Mouse (Mus musculus) limb, embryonic 14.5 days (tissue): ENCODE results near the gene Dnajc14. TPM values are rescaled to one million over a fixed set of nuclear protein-coding genes. Genes with fewer than 3 reads are reported as not detected.

Experiments
- ATAC-seq: fragments of 200-750 bp; cut with Nextera tagmentation; 2 replicates; pipeline ENCODE4 v1.8.0; 2017; ENCODE audit warnings: low read depth, moderate number of reproducible peaks, moderate TSS enrichment; ENCODE audit not compliant: low FRiP score
- DNase-seq: peaks from one replicate; pipeline ENCODE4 v3.0.0-alpha.2; 2015; ENCODE audit warnings: low spot score
- H3K27ac ChIP-seq: fragments of 300-500 bp; sonication (generic); replicated peaks from 2 replicates; pipeline ENCODE4 v1.5.1; 2014; ENCODE audit warnings: low read depth, mild to moderate bottlenecking, low read length, moderate library complexity, mixed read lengths
- H3K27me3 ChIP-seq: fragments of 300-500 bp; sonication (generic); 2 replicates; pipeline ENCODE4 v1.6.1; 2014; ENCODE audit warnings: low read length, mixed read lengths; ENCODE audit not compliant: control insufficient read depth, insufficient read depth
- H3K36me3 ChIP-seq: fragments of 300-500 bp; sonication (generic); 2 replicates; pipeline ENCODE4 v1.6.1; 2014; ENCODE audit warnings: mild to moderate bottlenecking, low read length, moderate library complexity, mixed read lengths; ENCODE audit not compliant: control insufficient read depth, insufficient read depth
- H3K4me1 ChIP-seq: fragments of 300-500 bp; sonication (generic); 2 replicates; pipeline ENCODE4 v1.6.1; 2014; ENCODE audit warnings: antibody characterized with exemption, low read length, mixed read lengths; ENCODE audit not compliant: control insufficient read depth, insufficient read depth
- H3K4me2 ChIP-seq: fragments of 300-500 bp; sonication (generic); replicated peaks from 2 replicates; pipeline ENCODE4 v1.6.1; 2014; ENCODE audit warnings: low read depth, mild to moderate bottlenecking, low read length, moderate library complexity; ENCODE audit not compliant: severe bottlenecking
- H3K4me3 ChIP-seq: fragments of 300-500 bp; sonication (generic); replicated peaks from 2 replicates; pipeline ENCODE4 v1.5.1; 2014; ENCODE audit warnings: low read length
- H3K9ac ChIP-seq: fragments of 300-500 bp; sonication (generic); 2 replicates; pipeline ENCODE4 v1.6.1; 2014; ENCODE audit warnings: mild to moderate bottlenecking, low read depth, low read length, moderate library complexity; ENCODE audit not compliant: severe bottlenecking
- H3K9me3 ChIP-seq: fragments of 300-500 bp; sonication (generic); 2 replicates; pipeline ENCODE4 v1.6.1; 2016; ENCODE audit warnings: low read length; ENCODE audit not compliant: control insufficient read depth
- POLR2A ChIP-seq: fragments of 200-500 bp; IDR thresholded peaks from 2 replicates; pipeline ENCODE4 v1.8.0; 2012; ENCODE audit warnings: inconsistent platforms, mild to moderate bottlenecking, moderate library complexity, borderline replicate concordance; ENCODE audit not compliant: insufficient read depth, insufficient read length; ENCODE audit errors: extremely low read depth
- WGBS: fragments of 180-500 bp; shearing (Covaris S2); extraction: QIAGEN DNeasy Blood & Tissue Kit; methylation state at CpG from one replicate; pipeline ENCODE4 v1.1.7; 2014; 5-methylcytosine and 5-hydroxymethylcytosine counted together
- polyA plus RNA-seq, 2 experiments: library from polyadenylated mRNA; depleted of rRNA in 1 of 2; stranded (reverse) in 1 of 2; unstranded in 1 of 2; fragments of >200 nt; fragmentation: Nextera tagmentation in 1 of 2; extraction: Ambion mirVana in 1 of 2; gene quantifications; 2 replicates each; pipeline versions ENCODE4 v1.2.1 to v1.2.3; 2012 to 2014

The Dnajc14 gene
- polyA plus RNA-seq, 2 experiments, result 30.6 to 44.5 TPM

DNA sequence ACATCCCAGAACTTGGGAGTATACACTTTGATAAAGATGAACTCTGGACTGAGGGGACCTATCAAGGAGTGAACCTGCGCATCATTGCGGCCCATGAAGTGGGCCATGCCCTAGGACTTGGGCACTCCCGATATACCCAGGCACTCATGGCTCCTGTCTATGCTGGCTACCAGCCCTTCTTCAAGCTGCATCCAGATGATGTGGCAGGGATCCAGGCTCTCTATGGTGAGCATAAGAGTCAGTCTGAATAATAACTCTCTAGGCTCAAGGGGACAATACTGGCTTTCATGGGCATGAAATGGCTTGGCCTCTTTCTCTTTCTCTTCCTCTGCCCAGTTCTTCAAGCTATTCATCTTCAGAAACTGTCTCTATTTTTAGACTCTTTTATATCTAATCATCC, 8.3 kb upstream of the Dnajc14 start:
- Histone ChIP-seq H3K4me3 (no peak overlapping the region), H3K4me2 (no peak overlapping the region), H3K9ac (no peak overlapping the region), H3K4me1 (no peaks in the 10 kb centered on the region), H3K27ac (no peak overlapping the region), H3K27me3 (no peaks in the 10 kb centered on the region), H3K36me3 (peaks cover 18% of the 10 kb centered on the region), H3K9me3 (no peaks in the 10 kb centered on the region)
- ATAC-seq (no peak), DNase-seq (no peak)
- TF ChIP-seq POLR2A, result no peak
- 92% methylated on average over 3 of the region's 3 CpGs for WGBS

DNA sequence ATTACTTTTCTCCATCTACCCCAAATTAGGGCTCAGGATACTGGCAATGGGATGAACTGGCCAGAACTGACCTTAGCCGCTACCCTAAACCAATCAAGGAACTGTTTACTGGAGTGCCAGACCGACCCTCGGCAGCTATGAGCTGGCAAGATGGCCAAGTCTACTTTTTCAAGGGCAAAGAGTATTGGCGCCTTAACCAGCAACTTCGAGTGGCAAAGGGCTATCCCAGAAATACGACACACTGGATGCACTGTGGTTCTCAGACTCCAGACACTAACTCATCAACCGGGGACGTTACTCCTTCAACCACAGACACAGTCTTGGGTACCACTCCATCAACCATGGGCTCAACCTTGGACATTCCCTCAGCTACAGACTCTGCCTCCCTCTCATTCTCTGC, 5.2 kb upstream of the Dnajc14 start:
- 94% methylated on average over 8 of the region's 8 CpGs for WGBS

DNA sequence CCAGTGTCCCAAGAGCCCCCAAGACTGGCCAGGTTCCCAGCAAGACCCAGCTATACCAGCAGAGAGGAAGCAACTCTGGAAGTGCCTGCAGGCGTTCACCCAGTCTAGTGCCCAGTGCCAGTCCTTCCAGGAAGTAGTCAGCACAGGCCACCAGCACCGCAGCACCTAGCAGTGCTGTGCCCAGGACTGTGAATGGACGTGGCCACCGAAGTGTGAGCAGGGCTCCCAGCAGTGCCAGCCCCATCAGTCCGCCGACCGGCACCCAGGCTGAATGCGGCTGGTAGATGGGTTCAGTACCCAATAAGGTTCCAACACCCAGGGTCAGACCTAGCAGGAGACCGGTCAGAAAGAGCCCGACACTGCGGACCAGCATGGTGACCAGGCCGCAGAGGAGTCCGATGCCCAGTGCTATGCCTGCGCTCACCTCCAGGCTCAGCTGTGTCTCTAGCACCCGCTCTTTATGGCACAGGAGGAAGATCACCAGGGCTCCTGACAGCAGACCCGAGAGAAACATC, 1.8 kb upstream of the Dnajc14 start:
- Histone ChIP-seq H3K4me2 (no peak overlapping the region), H3K27me3 (no peaks in the 10 kb centered on the region), H3K4me1 (peaks cover 22% of the 10 kb centered on the region), H3K27ac (no peak overlapping the region), H3K4me3 (no peak overlapping the region), H3K36me3 (peaks cover 40% of the 10 kb centered on the region), H3K9me3 (no peaks in the 10 kb centered on the region), H3K9ac (0 out of 2 replicates have a peak overlapping the region, but pooled peaks have one; percentile 5)
- DNase-seq, result no peak
- ATAC-seq, result no peak
- 85% methylated on average over 16 of the region's 16 CpGs for WGBS
- TF ChIP-seq POLR2A, result no peak

More for the DNA sequence above, 5.2 kb upstream of the Dnajc14 start:
- H3K27ac ChIP-seq, result no peak overlapping the region
- H3K9me3 ChIP-seq, result no peaks in the 10 kb centered on the region
- no peak for ATAC-seq
- H3K9ac ChIP-seq, result no peak overlapping the region
- H3K4me1 ChIP-seq, result peaks cover 11% of the 10 kb centered on the region
- H3K4me3 ChIP-seq, result no peak overlapping the region
- no peak for DNase-seq
- H3K4me2 ChIP-seq, result no peak overlapping the region
- H3K27me3 ChIP-seq, result no peaks in the 10 kb centered on the region
- H3K36me3 ChIP-seq, result peaks cover 31% of the 10 kb centered on the region
- TF ChIP-seq POLR2A, result no peak

- no peak for TF ChIP-seq POLR2A
- Histone ChIP-seq H3K27ac (0 out of 2 replicates have a peak overlapping the region, but pooled peaks have one; percentile 38), H3K9ac (no peak overlapping the region), H3K9me3 (no peaks in the 10 kb centered on the region), H3K4me1 (peaks cover 31% of the 10 kb centered on the region), H3K27me3 (no peaks in the 10 kb centered on the region), H3K36me3 (peaks cover 45% of the 10 kb centered on the region), H3K4me2 (peak overlapping the region; percentile 90), H3K4me3 (peak overlapping the region; percentile 86)
- ATAC-seq, result no peak
- DNase-seq, result no peak
- 47% methylated on average over 4 of the region's 4 CpGs for WGBS
Measured at GRCm38 (mm10) chr10:128802956-128803355, 906 bp upstream of the Dnajc14 start.

DNA sequence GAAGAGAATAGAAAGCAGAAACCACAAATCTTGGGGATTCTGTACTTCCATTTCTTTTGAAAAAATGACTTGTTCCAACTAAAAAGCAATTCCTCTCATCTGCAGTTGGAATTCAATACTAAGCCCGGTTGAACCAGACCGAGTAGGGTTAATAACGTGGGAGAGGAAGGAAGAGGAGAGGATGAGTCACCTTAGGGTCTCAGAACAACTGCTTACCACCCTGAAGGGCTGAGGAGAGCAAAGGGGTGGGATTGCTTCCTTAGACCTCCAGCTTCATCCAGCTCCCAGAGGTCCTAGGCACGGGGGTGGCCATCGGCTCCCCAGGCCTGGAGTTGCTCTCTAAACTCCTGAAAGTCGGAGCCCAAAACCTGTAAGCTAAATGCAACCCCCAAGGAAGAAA, 501 bp upstream of the Dnajc14 start:
- peaks cover 33% of the 10 kb centered on the region for H3K4me1 ChIP-seq
- 16% methylated on average over 6 of the region's 6 CpGs for WGBS
- H3K4me2 ChIP-seq, result peak overlapping the region; percentile 90
- H3K27me3 ChIP-seq, result no peaks in the 10 kb centered on the region
- H3K27ac ChIP-seq, result peak overlapping the region; percentile 99
- H3K9ac ChIP-seq, result peak overlapping the region; percentile 81
- peak overlapping the region; percentile 86 for H3K4me3 ChIP-seq
- TF ChIP-seq POLR2A, result no peak
- DNase-seq (no peak), ATAC-seq (no peak)
- peaks cover 46% of the 10 kb centered on the region for H3K36me3 ChIP-seq
- H3K9me3 ChIP-seq, result no peaks in the 10 kb centered on the region
